Mouse (Mus musculus) liver, embryonic 15.5 days (tissue): ENCODE results near the gene Lgi4. TPM values are rescaled to one million over a fixed set of nuclear protein-coding genes. Genes with fewer than 3 reads are reported as not detected.

Experiments used
- ATAC-seq: fragments of 200-750 bp; cut with Nextera tagmentation; 2 replicates; pipeline ENCODE4 v1.8.0; 2017; ENCODE audit warnings: moderate number of reproducible peaks, mild to moderate bottlenecking, moderate library complexity; ENCODE audit not compliant: insufficient read depth
- H3K27ac ChIP-seq: fragments of 300-500 bp; sonication (generic); replicated peaks from 2 replicates; pipeline ENCODE4 v1.5.1; 2015; ENCODE audit warnings: mild to moderate bottlenecking, inconsistent platforms
- H3K27me3 ChIP-seq: fragments of 300-500 bp; sonication (generic); 2 replicates; pipeline ENCODE4 v1.6.1; 2015; ENCODE audit warnings: mild to moderate bottlenecking, inconsistent platforms
- H3K36me3 ChIP-seq: fragments of 300-500 bp; sonication (generic); replicated peaks from 2 replicates; pipeline ENCODE4 v1.6.1; 2015; ENCODE audit warnings: moderate library complexity, mild to moderate bottlenecking, inconsistent platforms
- H3K4me1 ChIP-seq: fragments of 300-500 bp; sonication (generic); replicated peaks from 2 replicates; pipeline ENCODE4 v1.6.1; 2015; ENCODE audit warnings: inconsistent platforms
- H3K4me2 ChIP-seq: fragments of 300-500 bp; sonication (generic); 2 replicates; pipeline ENCODE4 v1.6.1; 2015; ENCODE audit warnings: moderate library complexity, mild to moderate bottlenecking, inconsistent platforms
- H3K4me3 ChIP-seq: fragments of 300-500 bp; sonication (generic); replicated peaks from 2 replicates; pipeline ENCODE4 v1.5.1; 2015; ENCODE audit warnings: mild to moderate bottlenecking, inconsistent platforms
- H3K9ac ChIP-seq: fragments of 300-500 bp; sonication (generic); 2 replicates; pipeline ENCODE4 v1.6.1; 2015; ENCODE audit warnings: moderate library complexity, mild to moderate bottlenecking, inconsistent platforms
- H3K9me3 ChIP-seq: fragments of 300-500 bp; sonication (generic); replicated peaks from 2 replicates; pipeline ENCODE4 v1.6.1; 2016; ENCODE audit warnings: inconsistent platforms
- WGBS: fragments of 180-500 bp; shearing (Covaris S2); methylation state at CpG from one replicate; pipeline ENCODE4 v1.1.7; 2015; ENCODE audit warnings: mixed read lengths; ENCODE audit not compliant: insufficient replicate concordance; 5-methylcytosine and 5-hydroxymethylcytosine counted together
- polyA plus RNA-seq: library from polyadenylated mRNA; unstranded; fragments of >200 nt; fragmentation: Nextera tagmentation; extraction: Ambion mirVana; gene quantifications from 2 replicates; pipeline ENCODE4 v1.2.1, GENCODE M21; 2015

The Lgi4 gene
- polyA plus RNA-seq, 1 experiment from 2014 or later, result not detected

DNA sequence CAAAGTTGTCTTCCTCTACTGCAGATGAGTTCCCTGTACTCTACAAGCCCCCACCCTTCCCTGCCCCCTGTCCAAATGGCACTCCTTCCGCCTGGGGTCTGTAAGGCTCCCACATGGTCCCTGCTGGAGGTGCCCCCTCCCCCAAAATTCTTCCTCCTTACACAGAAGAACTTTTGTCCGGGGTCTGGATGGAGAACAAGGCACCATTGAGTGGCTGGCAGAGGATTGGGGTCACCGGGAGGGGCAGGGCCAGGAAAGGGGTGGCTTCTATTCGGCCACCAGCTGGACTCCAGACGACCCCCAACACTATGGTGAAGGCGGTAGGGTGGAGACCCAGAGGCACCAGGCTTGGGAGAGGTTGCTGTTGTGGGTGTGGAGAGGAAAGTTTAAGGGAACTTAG, 18.3 kb downstream of the Lgi4 start:
- Histone ChIP-seq H3K9me3 (no peaks in the 10 kb centered on the region), H3K4me2 (no peak overlapping the region), H3K27ac (no peak overlapping the region), H3K27me3 (no peaks in the 10 kb centered on the region), H3K36me3 (no peaks in the 10 kb centered on the region), H3K4me1 (no peaks in the 10 kb centered on the region), H3K4me3 (no peak overlapping the region), H3K9ac (no peak overlapping the region)
- WGBS, result 49% methylated on average over 6 of the region's 6 CpGs
- no peak for ATAC-seq

DNA sequence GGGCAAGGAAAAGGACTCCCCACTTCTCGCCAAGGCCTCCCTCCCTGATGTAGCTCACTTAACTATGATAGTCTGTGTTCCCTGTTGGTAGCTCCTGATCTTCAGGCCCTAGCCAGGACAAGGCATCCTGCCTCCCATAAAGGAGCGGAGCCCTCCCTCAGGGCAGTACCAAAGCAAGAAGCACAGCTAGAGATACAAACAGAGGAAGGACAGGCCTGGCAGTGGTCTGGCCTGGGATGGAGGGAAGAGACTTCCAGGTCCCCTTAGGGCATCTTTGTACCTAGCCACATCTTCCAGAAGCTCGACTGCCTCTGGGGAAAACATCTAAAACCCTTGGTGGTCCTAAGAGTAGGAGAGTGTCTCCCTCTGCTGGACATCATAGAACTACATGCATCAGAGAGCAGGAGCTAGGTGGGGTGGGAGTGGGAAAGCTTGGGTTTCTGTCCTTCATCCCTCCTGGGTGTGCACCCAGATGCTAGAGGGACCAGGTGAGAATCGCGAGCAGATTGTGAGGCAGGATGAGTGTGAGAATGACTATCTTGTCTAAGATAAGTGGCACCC, 18.8 kb downstream of the Lgi4 start:
- Histone ChIP-seq H3K27ac (no peak overlapping the region), H3K4me2 (no peak overlapping the region), H3K9me3 (no peaks in the 10 kb centered on the region), H3K36me3 (no peaks in the 10 kb centered on the region), H3K27me3 (no peaks in the 10 kb centered on the region), H3K4me3 (no peak overlapping the region), H3K4me1 (no peaks in the 10 kb centered on the region), H3K9ac (no peak overlapping the region)
- no peak for ATAC-seq
- WGBS, result 25% methylated on average over 5 of the region's 5 CpGs

GRCm38 (mm10) chr7:31079670-31080069, 20.5 kb downstream of the Lgi4 start:
- Histone ChIP-seq H3K9ac (no peak overlapping the region), H3K4me3 (no peak overlapping the region), H3K9me3 (no peaks in the 10 kb centered on the region), H3K36me3 (no peaks in the 10 kb centered on the region), H3K27me3 (no peaks in the 10 kb centered on the region), H3K4me2 (no peak overlapping the region), H3K4me1 (no peaks in the 10 kb centered on the region), H3K27ac (no peak overlapping the region)
- no peak for ATAC-seq
- 73% methylated on average over 8 of the region's 8 CpGs for WGBS

DNA sequence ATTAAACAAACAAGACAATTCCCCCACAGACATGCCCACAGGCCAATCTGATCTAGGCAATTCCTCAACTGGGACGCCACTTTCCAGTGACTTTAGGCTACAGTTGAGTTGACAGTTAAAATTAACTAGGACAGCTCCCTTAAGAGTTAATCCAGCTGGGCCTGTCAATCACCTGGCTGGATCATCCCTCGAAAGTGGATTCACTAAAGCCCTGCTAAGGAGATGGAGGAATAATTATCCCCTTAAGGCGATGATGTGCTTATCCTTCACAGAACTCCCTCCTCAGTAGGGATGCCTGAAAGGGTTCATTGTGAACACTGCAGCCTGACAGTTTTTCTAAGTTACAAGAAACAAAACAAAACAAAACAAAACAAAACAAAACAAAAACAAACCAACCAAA, 21.5 kb downstream of the Lgi4 start:
- Histone ChIP-seq H3K9me3 (no peaks in the 10 kb centered on the region), H3K4me1 (no peaks in the 10 kb centered on the region; the same call in 1 of the 2 replicates), H3K9ac (no peak overlapping the region), H3K4me3 (no peak overlapping the region), H3K4me2 (no peak overlapping the region), H3K36me3 (no peaks in the 10 kb centered on the region), H3K27ac (no peak overlapping the region), H3K27me3 (no peaks in the 10 kb centered on the region)
- no peak for ATAC-seq
- 55% methylated on average over 3 of the region's 3 CpGs for WGBS

- Histone ChIP-seq H3K4me2 (no peak overlapping the region), H3K27ac (no peak overlapping the region), H3K27me3 (no peaks in the 10 kb centered on the region), H3K9ac (no peak overlapping the region), H3K36me3 (no peaks in the 10 kb centered on the region), H3K9me3 (no peaks in the 10 kb centered on the region), H3K4me1 (no peaks in the 10 kb centered on the region; the same call in 1 of the 2 replicates), H3K4me3 (no peak overlapping the region)
- no peak for ATAC-seq
- 21% methylated on average over 1 of the region's 1 CpGs for WGBS
Measured at GRCm38 (mm10) chr7:31081106-31081505, 22.0 kb downstream of the Lgi4 start.

GRCm38 (mm10) chr7:31082106-31082505, 23.0 kb downstream of the Lgi4 start:
- H3K36me3 ChIP-seq, result no peaks in the 10 kb centered on the region
- H3K27ac ChIP-seq, result no peak overlapping the region
- H3K9ac ChIP-seq, result no peak overlapping the region
- no peak for ATAC-seq
- H3K4me2 ChIP-seq, result no peak overlapping the region
- no peaks in the 10 kb centered on the region; the same call in 1 of the 2 replicates for H3K4me1 ChIP-seq
- no peak overlapping the region for H3K4me3 ChIP-seq
- H3K9me3 ChIP-seq, result no peaks in the 10 kb centered on the region
- H3K27me3 ChIP-seq, result no peaks in the 10 kb centered on the region

- no peaks in the 10 kb centered on the region for H3K36me3 ChIP-seq
- H3K27me3 ChIP-seq, result no peaks in the 10 kb centered on the region
- no peak overlapping the region for H3K9ac ChIP-seq
- no peak overlapping the region for H3K4me2 ChIP-seq
- H3K4me3 ChIP-seq, result no peak overlapping the region
- no peaks in the 10 kb centered on the region; the same call in 1 of the 2 replicates for H3K4me1 ChIP-seq
- H3K27ac ChIP-seq, result no peak overlapping the region
- no peak for ATAC-seq
- H3K9me3 ChIP-seq, result no peaks in the 10 kb centered on the region
- 52% methylated on average over 14 of the region's 14 CpGs for WGBS
Measured at GRCm38 (mm10) chr7:31082831-31083588, 23.9 kb downstream of the Lgi4 start.

DNA sequence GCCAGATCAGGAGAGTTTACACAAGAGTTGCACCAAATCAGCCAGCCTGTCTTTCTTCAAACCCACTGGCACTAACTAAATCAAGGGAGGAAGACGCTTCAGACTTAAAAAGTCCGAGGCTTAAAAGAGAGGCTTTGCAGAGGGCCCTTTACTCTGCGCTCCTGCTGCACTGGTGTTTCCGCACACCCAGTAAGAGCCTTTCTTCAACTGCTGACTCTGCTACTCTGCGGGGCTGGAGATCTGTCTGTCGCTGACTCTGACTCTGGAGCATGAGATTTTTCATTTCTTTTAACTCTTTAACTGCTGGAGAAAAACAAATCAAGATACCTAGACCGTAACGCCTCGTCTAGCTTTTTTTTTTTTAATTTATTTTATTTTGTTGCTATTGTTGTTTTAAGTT, 25.0 kb downstream of the Lgi4 start:
- no peaks in the 10 kb centered on the region for H3K27me3 ChIP-seq
- no peak overlapping the region for H3K9ac ChIP-seq
- 52% methylated on average over 9 of the region's 9 CpGs for WGBS
- no peak overlapping the region for H3K4me3 ChIP-seq
- ATAC-seq, result no peak
- no peaks in the 10 kb centered on the region for H3K9me3 ChIP-seq
- no peaks in the 10 kb centered on the region for H3K36me3 ChIP-seq
- H3K4me1 ChIP-seq, result no peaks in the 10 kb centered on the region; the same call in 1 of the 2 replicates
- no peak overlapping the region for H3K4me2 ChIP-seq
- no peak overlapping the region for H3K27ac ChIP-seq

DNA sequence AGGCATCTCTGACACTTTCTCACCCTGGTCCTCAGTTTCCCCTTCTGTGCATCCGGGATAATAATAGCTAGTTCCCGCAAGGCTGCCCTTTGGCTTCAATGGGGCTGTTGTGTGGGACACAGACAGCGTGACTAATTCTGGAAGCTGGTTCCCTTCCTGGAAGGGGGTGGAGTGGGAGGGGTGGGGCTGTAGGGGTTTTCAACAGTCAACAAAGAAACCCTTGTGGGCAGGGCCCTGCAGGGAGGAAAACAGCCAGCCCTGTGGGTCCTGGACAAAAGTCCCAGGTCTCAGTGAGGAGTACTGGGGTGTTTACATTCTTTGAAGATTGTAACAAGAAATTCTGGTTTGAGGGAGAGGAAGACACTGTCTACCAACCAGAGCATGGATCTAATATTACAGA, 26.0 kb downstream of the Lgi4 start:
- no peak overlapping the region for H3K9ac ChIP-seq
- no peak overlapping the region for H3K4me2 ChIP-seq
- no peak overlapping the region for H3K4me3 ChIP-seq
- no peaks in the 10 kb centered on the region for H3K36me3 ChIP-seq
- H3K27me3 ChIP-seq, result no peaks in the 10 kb centered on the region
- no peaks in the 10 kb centered on the region; the same call in 1 of the 2 replicates for H3K4me1 ChIP-seq
- no peak for ATAC-seq
- no peak overlapping the region; the same call in 1 of the 2 replicates for H3K27ac ChIP-seq
- H3K9me3 ChIP-seq, result no peaks in the 10 kb centered on the region
- WGBS, result 56% methylated on average over 3 of the region's 3 CpGs

DNA sequence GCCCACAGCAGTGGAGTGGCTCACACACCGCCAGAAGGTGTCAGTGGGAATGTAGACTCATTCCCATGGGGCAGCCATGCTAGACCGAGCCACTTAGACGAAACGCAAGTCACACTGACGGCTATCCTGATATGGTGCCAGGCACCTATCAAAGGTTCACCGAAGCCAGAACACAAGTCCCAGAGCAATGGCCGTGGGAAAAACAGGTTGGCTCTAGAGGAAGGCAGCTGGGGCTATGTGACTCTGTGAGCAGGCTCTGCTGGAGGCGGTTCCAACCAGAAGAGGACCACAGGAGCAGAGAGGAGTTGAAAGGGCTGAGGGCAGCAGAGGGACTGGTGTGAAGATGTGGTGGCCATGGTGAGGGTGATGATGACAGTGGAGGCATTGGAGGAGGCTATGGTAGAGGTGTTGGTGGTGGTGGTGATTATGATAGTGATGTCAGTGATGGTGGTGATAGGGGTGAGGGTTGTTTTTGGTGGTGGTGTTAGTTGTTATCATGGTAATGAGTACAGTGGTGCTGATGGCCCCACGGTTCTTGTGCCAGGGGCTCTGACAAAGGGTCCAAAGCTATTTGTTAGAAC, 27.1 kb downstream of the Lgi4 start:
- H3K4me1 ChIP-seq, result no peaks in the 10 kb centered on the region; the same call in 1 of the 2 replicates
- 69% methylated on average over 9 of the region's 9 CpGs for WGBS
- no peak overlapping the region for H3K4me3 ChIP-seq
- H3K27ac ChIP-seq, result no peak overlapping the region
- H3K36me3 ChIP-seq, result no peaks in the 10 kb centered on the region
- no peak overlapping the region for H3K4me2 ChIP-seq
- no peak overlapping the region for H3K9ac ChIP-seq
- no peaks in the 10 kb centered on the region for H3K9me3 ChIP-seq
- no peak for ATAC-seq
- H3K27me3 ChIP-seq, result no peaks in the 10 kb centered on the region

DNA sequence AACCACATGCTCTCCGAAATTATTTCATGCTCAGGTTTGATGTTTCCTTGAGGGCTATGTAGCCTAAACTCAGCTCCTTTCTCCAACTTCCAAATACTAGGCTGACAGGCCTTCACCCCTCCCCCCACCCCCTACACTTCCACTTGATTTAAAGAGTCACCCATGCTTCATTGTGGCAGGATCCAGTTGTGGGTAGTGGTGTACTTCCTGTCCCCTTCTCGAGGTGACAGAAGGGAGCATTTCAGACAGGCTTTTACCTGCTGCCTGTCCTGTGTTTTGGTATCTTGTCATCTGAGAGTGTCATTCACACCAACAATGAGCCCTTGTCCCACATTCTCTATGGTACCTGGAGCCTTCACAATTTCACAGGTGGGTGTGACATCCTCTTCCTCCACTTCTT, 28.1 kb downstream of the Lgi4 start:
- Histone ChIP-seq H3K4me1 (no peaks in the 10 kb centered on the region; the same call in 1 of the 2 replicates), H3K4me2 (no peak overlapping the region), H3K27me3 (no peaks in the 10 kb centered on the region), H3K36me3 (no peaks in the 10 kb centered on the region), H3K27ac (no peak overlapping the region), H3K9ac (no peak overlapping the region), H3K9me3 (no peaks in the 10 kb centered on the region), H3K4me3 (no peak overlapping the region)
- 19% methylated on average over 2 of the region's 2 CpGs for WGBS
- no peak for ATAC-seq
